Mouse (Mus musculus): Measurements from ENCODE around the gene Zbp1. TPM values are rescaled to one million over a fixed set of nuclear protein-coding genes. Genes with fewer than 3 reads are reported as not detected.

Gene Zbp1
- polyA plus RNA-seq, 1 experiment from 2014 or later: 0.28 TPM

DNA sequence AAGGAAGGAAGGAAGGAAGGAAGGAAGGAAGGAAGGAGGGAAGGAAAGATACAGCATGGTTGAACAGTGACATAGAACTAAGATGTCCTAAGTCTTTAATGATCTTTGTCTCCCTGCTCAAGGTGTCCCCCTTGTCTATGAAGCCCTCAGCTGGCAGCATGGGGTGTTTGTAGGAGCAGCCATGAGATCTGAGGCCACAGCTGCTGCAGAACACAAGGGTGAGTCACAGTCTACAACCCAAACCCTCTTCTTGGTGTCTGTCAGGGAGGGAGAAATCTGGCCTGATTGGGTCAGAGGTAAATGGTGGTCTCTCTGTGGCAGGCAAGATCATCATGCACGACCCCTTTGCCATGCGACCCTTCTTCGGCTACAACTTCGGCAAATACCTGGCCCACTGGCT lies 60.9 kb downstream of the Zbp1 start:
- Histone ChIP-seq H3K9me3 (replicated peaks) (no peaks in the 10 kb centered on the region), H3K27me3 (peaks cover 2% of the 10 kb centered on the region; the same call in 1 of the 2 replicates), H3K36me3 (no peaks in the 10 kb centered on the region), H3K4me1 (peaks cover 6% of the 10 kb centered on the region; the same call in 1 of the 2 replicates), H3K4me2 (replicated peaks) (no peak overlapping the region), H3K9ac (no peak overlapping the region), H3K27ac (no peak overlapping the region), H3K4me3 (no peak overlapping the region)
- no peak for ATAC-seq (ENCODE audit: low FRiP score)
- 91% methylated on average over 4 of the region's 4 CpGs for WGBS

DNA sequence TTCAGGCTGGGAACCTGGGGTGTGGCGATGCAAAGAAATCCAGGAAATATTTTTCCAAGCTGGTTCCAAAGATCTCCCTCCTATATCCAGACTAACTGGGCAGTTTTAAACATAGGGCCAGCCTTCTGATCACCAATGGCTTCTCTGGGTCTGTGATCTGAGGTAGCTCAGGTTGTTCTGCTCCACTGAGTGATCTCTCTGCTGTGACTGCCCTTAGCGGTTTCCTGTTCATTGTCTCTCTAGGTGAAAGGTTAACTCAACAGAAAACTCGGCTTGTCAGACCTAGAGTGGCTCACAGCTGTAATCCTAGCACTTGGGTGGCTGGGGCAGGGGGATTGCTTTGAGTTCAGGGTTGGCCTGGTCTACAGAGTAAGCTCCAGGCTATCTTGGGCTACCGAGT lies 61.3 kb downstream of the Zbp1 start:
- no peaks in the 10 kb centered on the region for H3K9me3 ChIP-seq (replicated peaks)
- peaks cover 6% of the 10 kb centered on the region; the same call in 1 of the 2 replicates for H3K4me1 ChIP-seq
- peaks cover 2% of the 10 kb centered on the region; the same call in 1 of the 2 replicates for H3K27me3 ChIP-seq
- H3K27ac ChIP-seq: no peak overlapping the region
- no peak for ATAC-seq (ENCODE audit: low FRiP score)
- no peak overlapping the region for H3K4me2 ChIP-seq (replicated peaks)
- H3K9ac ChIP-seq: no peak overlapping the region
- H3K4me3 ChIP-seq: no peak overlapping the region
- WGBS: 58% methylated on average over 4 of the region's 4 CpGs
- no peaks in the 10 kb centered on the region for H3K36me3 ChIP-seq

DNA sequence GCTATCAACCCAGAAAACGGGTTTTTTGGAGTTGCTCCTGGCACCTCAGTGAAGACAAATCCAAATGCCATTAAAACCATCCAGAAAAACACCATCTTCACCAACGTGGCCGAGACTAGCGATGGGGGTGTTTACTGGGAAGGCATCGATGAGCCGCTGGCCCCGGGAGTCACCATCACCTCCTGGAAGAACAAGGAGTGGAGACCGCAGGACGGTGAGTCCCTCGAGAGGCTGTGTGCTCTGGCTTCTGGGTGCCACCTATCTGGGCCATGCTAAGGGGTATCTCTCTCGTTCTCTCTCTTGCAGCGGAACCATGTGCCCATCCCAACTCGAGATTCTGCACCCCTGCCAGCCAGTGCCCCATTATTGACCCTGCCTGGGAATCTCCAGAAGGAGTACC lies 61.8 kb downstream of the Zbp1 start:
- Histone ChIP-seq H3K4me2 (replicated peaks) (no peak overlapping the region), H3K36me3 (no peaks in the 10 kb centered on the region), H3K9me3 (replicated peaks) (no peaks in the 10 kb centered on the region), H3K9ac (no peak overlapping the region), H3K4me3 (no peak overlapping the region), H3K27me3 (no peaks in the 10 kb centered on the region; the same call in 1 of the 2 replicates), H3K4me1 (peaks cover 3% of the 10 kb centered on the region; the same call in 1 of the 2 replicates), H3K27ac (no peak overlapping the region)
- WGBS: 90% methylated on average over 13 of the region's 13 CpGs
- no peak for ATAC-seq (ENCODE audit: low FRiP score)

Other genes with a start within 250 kb of the Zbp1 start
- gene Spo11, start 241.2 kb downstream of the Zbp1 start, polyA plus RNA-seq (2016; fragmentation: Nextera tagmentation; extraction: Ambion mirVana): 0.50 and 0.93 TPM in 2 replicates
- 111 and 126 TPM in 2 replicates for gene Rae1, start 218.8 kb downstream of the Zbp1 start, polyA plus RNA-seq (2016; fragmentation: Nextera tagmentation; extraction: Ambion mirVana)
- gene Rbm38, start 198.4 kb downstream of the Zbp1 start, polyA plus RNA-seq (2016; fragmentation: Nextera tagmentation; extraction: Ambion mirVana): 38.9 and 44.8 TPM in 2 replicates
- gene Ctcfl, start 99.4 kb downstream of the Zbp1 start, polyA plus RNA-seq (2016; fragmentation: Nextera tagmentation; extraction: Ambion mirVana): 0.14 TPM in 2 replicates
- gene Pck1, start 65.9 kb downstream of the Zbp1 start, polyA plus RNA-seq (2016; fragmentation: Nextera tagmentation; extraction: Ambion mirVana): not detected in 2 replicates
- gene Pmepa1, start 57.6 kb upstream of the Zbp1 start, polyA plus RNA-seq (2016; fragmentation: Nextera tagmentation; extraction: Ambion mirVana): 5.6 and 6.3 TPM in 2 replicates